Mouse (Mus musculus) heart, embryonic 16.5 days (tissue): ENCODE measurements at regions not wholly inside any gene's neighbourhood (a gene's known extent, or its start where the extent isn't known, plus 50 kb on each side); places are given as distances from the start of the nearest gene placed in this dataset.

Source experiments
- ATAC-seq: fragments of 200-750 bp; cut with Nextera tagmentation; replicated peaks from 2 replicates; pipeline ENCODE4 v1.8.0; 2017; ENCODE audit warnings: moderate number of reproducible peaks; ENCODE audit not compliant: insufficient read depth, low FRiP score; ENCODE audit errors: extremely low read depth
- H3K27ac ChIP-seq: fragments of 300-500 bp; sonication (generic); 2 replicates; pipeline ENCODE4 v1.5.1; 2014; ENCODE audit warnings: mild to moderate bottlenecking, low read length, control low read depth, moderate library complexity
- H3K27me3 ChIP-seq: fragments of 300-500 bp; sonication (generic); 2 replicates; pipeline ENCODE4 v1.6.1; 2014; ENCODE audit warnings: low read length, mixed read lengths; ENCODE audit not compliant: control insufficient read depth, insufficient read depth
- H3K36me3 ChIP-seq: fragments of 300-500 bp; sonication (generic); 2 replicates; pipeline ENCODE4 v1.6.1; 2014; ENCODE audit not compliant: control insufficient read depth, insufficient read depth
- H3K4me1 ChIP-seq: fragments of 300-500 bp; sonication (generic); 2 replicates; pipeline ENCODE4 v1.6.1; 2014; ENCODE audit warnings: low read length, mixed read lengths; ENCODE audit not compliant: control insufficient read depth, insufficient read depth
- H3K4me2 ChIP-seq: fragments of 300-500 bp; sonication (generic); 2 replicates; pipeline ENCODE4 v1.6.1; 2014; ENCODE audit warnings: low read depth, mild to moderate bottlenecking, control low read depth, low read length
- H3K4me3 ChIP-seq: fragments of 300-500 bp; sonication (generic); 2 replicates; pipeline ENCODE4 v1.5.1; 2014; ENCODE audit warnings: mild to moderate bottlenecking, control low read depth, low read length
- H3K9ac ChIP-seq: fragments of 300-500 bp; sonication (generic); 2 replicates; pipeline ENCODE4 v1.6.1; 2014; ENCODE audit warnings: low read length, control low read depth
- H3K9me3 ChIP-seq: fragments of 300-500 bp; sonication (generic); replicated peaks from 2 replicates; pipeline ENCODE4 v1.6.1; 2016; ENCODE audit warnings: low read length; ENCODE audit not compliant: control insufficient read depth
- WGBS: fragments of 180-500 bp; shearing (Covaris S2); extraction: QIAGEN DNeasy Blood & Tissue Kit; methylation state at CpG from one replicate; pipeline ENCODE4 v1.1.7; 2014; 5-methylcytosine and 5-hydroxymethylcytosine counted together

DNA sequence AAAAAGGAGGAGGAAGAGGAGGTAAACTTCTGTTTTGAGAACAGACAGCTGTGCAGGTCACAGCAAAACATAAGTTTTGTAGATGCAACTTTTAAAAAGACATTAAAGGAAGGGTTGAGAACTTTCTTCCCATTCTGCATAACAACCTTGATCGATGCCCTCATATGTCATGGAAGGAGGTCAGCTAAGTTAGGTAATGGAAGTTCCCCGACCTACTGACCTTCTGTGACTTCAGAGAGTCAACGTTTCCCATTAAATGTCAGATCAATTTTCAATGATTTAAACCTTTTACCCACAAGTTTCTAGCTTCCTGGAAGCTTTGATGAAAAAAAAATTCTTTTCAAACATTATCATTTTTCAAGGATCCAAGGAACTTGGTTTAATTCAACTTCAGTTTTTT lies 153.2 kb downstream of the Nrip1 start:
- 75% methylated on average over 3 of the region's 3 CpGs for WGBS
- H3K9ac ChIP-seq, result no peak overlapping the region
- H3K4me2 ChIP-seq, result no peak overlapping the region
- no peak for ATAC-seq
- no peak overlapping the region for H3K4me3 ChIP-seq
- H3K9me3 ChIP-seq, result no peaks in the 10 kb centered on the region
- no peaks in the 10 kb centered on the region for H3K36me3 ChIP-seq
- H3K27ac ChIP-seq, result no peak overlapping the region
- no peaks in the 10 kb centered on the region for H3K27me3 ChIP-seq
- H3K4me1 ChIP-seq, result peaks cover 2% of the 10 kb centered on the region

DNA sequence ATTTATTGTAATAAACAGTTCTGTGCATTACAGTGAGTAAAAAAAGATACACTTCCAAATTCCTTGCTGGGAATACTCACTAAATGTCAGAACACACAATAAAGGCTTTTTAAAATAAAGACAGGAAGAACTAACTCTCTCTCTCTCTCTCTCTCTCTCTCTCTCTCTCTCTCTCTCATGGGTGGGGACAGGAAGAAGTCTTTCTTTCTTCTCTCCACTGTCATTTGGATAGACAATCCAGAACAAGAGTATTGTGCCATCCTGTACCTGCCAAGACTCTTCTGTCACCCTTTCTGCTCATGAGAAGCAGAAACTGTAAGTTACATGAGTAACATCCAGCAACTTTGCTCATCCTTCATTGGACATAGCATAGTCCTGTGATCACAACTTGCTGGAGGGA lies 154.4 kb downstream of the Nrip1 start:
- Histone ChIP-seq H3K9ac (no peak overlapping the region), H3K27me3 (no peaks in the 10 kb centered on the region), H3K9me3 (no peaks in the 10 kb centered on the region), H3K27ac (no peak overlapping the region), H3K36me3 (no peaks in the 10 kb centered on the region), H3K4me2 (no peak overlapping the region), H3K4me1 (peaks cover 2% of the 10 kb centered on the region), H3K4me3 (no peak overlapping the region)
- no peak for ATAC-seq

DNA sequence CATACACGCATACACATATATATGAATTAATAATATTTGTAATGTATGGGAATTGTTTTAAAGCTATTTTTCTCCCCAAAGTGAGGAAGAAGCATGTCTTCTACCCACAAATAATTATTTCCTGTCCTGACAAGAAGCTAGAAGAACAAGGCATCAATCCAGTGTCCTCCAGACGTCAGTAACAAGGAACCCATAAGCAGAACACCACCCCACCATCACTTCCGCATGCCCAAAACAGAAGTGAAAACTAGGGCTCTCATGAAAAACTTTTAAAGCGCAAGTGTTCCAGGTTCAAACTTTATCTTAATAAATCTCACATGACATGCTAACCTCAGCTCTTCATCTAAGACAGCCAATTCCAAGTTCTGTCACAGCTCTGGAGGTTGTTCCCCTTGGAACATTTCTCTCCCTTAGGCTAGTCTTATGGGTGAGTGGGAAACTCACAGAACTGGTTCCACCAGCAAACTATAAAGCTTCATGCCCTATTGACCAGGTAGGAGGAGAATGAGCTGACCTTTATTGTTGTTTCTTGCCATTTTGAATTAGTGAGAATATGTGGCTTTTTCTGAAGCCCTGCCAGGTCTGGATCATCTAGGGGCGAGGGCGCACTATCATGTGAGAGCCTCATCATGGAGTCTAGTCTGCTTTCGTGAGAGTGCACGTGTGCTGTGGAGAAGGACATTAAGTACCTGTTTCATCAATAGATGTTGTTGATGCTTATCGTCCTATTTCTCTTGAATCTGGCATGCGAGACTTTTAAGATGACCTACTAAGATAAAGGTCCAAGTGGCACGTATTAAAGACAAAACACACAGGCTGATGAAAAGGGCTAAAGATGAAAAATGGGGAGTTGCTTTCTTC lies 155.1 kb downstream of the Nrip1 start:
- H3K36me3 ChIP-seq, result no peaks in the 10 kb centered on the region
- H3K4me3 ChIP-seq, result no peak overlapping the region
- peaks cover 2% of the 10 kb centered on the region; the same call in 1 of the 2 replicates for H3K4me1 ChIP-seq
- no peaks in the 10 kb centered on the region for H3K27me3 ChIP-seq
- ATAC-seq, result no peak
- no peak overlapping the region for H3K4me2 ChIP-seq
- no peak overlapping the region for H3K9ac ChIP-seq
- WGBS, result 85% methylated on average over 11 of the region's 11 CpGs
- H3K27ac ChIP-seq, result no peak overlapping the region
- no peaks in the 10 kb centered on the region for H3K9me3 ChIP-seq

DNA sequence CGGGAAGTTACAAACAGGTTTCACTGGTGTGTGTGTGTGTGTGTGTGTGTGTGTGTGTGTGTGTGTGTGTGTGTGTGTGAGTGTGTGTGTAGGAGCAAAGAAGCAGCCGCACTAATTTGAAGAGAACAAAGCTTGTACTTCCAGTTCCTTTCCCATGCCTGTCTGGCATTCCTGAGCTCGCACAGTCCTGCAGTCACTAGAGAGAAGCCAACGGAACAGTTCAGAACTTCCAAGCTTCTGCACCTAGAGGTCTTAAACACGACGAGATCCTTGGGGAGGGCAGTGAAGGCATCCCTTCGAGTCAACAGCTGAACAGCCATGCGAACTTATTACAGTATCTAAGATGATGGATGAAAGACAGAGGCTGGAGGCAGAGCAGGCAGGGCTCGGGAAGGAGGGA lies 157.4 kb downstream of the Nrip1 start:
- H3K9ac ChIP-seq, result no peak overlapping the region
- H3K9me3 ChIP-seq, result no peaks in the 10 kb centered on the region
- no peaks in the 10 kb centered on the region for H3K27me3 ChIP-seq
- ATAC-seq, result no peak
- H3K4me2 ChIP-seq, result peak overlapping the region; percentile 17; the same call in 1 of the 2 replicates
- H3K27ac ChIP-seq, result no peak overlapping the region
- 30% methylated on average over 8 of the region's 9 CpGs for WGBS
- peaks cover 2% of the 10 kb centered on the region; the same call in 1 of the 2 replicates for H3K4me1 ChIP-seq
- H3K4me3 ChIP-seq, result no peak overlapping the region
- no peaks in the 10 kb centered on the region for H3K36me3 ChIP-seq

DNA sequence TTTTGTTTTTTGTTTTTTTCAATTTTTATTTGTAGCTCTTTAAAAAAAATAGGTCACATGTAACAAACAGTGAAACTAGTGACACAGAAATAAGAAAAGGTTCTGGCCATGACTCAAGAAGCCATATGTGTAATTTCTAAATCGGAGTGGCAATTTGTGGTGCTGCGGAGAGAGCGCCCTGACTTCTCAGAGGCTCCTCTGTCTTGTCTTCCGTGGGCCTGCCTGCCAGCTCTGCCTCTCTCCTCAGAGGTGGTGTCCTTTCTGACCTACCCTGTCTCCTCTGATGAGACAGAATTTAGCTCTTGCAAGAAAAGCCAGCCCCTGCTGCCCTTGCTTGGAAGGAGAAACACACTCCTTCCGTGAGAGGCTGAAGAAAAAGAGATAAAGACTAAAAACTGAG lies 158.1 kb downstream of the Nrip1 start:
- H3K36me3 ChIP-seq, result no peaks in the 10 kb centered on the region
- H3K4me1 ChIP-seq, result peaks cover 2% of the 10 kb centered on the region; the same call in 1 of the 2 replicates
- H3K27ac ChIP-seq, result no peak overlapping the region
- no peak overlapping the region for H3K4me2 ChIP-seq
- no peaks in the 10 kb centered on the region for H3K27me3 ChIP-seq
- H3K9me3 ChIP-seq, result no peaks in the 10 kb centered on the region
- no peak overlapping the region for H3K4me3 ChIP-seq
- ATAC-seq, result no peak
- WGBS, result 68% methylated on average over 5 of the region's 5 CpGs
- no peak overlapping the region for H3K9ac ChIP-seq

DNA sequence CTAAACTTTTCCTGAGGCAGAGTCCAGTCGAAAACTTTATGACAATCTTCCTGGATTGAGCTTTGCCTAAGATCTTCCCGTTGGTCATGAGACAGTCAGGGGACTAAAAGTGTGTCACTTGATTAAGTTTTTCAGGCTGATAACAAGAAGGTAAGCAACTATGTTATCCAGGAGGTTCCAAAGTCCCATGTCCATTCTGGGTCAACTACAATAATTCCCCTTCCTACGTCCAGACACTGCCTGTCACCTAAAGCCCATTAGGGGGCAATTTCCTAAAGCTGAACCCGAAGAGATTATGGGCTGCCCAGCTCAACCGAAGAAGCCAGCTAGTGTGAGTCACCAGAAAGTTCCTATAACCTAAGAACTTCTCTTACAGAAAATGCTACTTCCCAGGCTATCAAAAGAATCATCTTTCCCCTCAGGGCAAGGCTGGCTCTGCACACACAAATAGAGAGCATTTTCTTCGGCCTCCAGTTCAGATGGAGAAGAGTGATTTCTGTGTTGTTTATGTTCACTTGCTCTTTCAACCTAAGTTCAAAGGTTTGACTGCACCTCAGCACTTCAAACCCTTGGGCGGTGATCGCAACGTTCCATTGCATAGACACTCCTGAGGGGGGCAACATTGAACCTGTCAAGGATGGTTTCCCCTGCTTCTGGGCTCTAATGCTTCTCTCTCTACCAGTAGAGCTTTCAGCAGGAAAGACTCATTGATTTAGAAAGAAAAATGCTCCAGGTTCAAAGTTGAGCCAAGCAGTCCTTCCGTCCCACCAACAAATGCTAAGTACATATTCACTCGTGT lies 171.7 kb downstream of the Nrip1 start:
- no peak for ATAC-seq
- Histone ChIP-seq H3K27ac (no peak overlapping the region), H3K9me3 (no peaks in the 10 kb centered on the region), H3K4me1 (no peaks in the 10 kb centered on the region), H3K27me3 (no peaks in the 10 kb centered on the region), H3K36me3 (no peaks in the 10 kb centered on the region), H3K4me3 (no peak overlapping the region), H3K9ac (no peak overlapping the region), H3K4me2 (no peak overlapping the region)
- WGBS, result 40% methylated on average over 11 of the region's 11 CpGs

DNA sequence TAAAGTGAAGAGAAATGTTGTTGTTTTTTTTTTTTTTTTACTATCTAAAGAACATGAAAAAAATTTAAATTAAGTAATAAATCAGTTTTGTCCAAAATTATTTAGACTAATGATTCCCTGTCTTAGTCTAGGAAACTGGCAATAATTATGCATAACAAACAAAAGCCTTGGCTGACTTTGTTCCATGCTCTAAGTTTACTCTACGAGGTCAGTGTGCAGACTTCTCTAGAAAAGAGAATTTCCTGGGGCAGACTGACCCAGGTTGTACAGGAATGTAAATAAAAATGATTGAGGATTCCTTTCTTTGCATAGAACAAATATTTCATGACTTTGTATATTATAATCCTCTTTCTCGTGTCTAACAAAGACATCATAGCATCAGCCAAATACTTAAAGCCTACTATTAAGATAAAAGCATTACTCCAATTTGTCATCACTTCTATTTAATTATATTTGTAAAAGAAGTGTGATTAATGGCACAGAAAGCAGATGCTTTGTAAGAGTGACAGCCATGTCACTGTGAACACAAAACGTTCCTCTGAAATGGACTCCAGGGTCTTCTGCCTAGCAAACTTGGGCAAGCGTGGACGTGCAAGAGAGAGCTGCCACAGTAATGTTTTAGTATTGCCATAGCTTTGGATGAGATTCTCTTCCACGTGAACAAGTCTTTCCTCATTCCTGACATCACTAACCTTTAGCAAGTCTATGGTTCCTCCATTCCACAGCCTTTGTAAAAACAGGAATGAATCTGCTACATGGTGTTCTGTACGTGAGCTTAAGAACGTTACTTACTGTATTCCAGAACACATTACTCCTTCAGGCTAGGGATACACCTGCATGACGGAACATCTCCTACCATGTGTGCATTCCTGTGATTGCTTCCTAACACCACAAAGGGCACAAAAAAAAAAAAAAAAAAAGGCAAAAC lies 172.6 kb downstream of the Nrip1 start:
- no peaks in the 10 kb centered on the region for H3K9me3 ChIP-seq
- WGBS, result 67% methylated on average over 9 of the region's 9 CpGs
- no peaks in the 10 kb centered on the region for H3K36me3 ChIP-seq
- no peak for ATAC-seq
- no peak overlapping the region for H3K9ac ChIP-seq
- no peaks in the 10 kb centered on the region for H3K4me1 ChIP-seq
- no peak overlapping the region for H3K4me2 ChIP-seq
- no peak overlapping the region for H3K4me3 ChIP-seq
- no peaks in the 10 kb centered on the region for H3K27me3 ChIP-seq
- no peak overlapping the region for H3K27ac ChIP-seq

DNA sequence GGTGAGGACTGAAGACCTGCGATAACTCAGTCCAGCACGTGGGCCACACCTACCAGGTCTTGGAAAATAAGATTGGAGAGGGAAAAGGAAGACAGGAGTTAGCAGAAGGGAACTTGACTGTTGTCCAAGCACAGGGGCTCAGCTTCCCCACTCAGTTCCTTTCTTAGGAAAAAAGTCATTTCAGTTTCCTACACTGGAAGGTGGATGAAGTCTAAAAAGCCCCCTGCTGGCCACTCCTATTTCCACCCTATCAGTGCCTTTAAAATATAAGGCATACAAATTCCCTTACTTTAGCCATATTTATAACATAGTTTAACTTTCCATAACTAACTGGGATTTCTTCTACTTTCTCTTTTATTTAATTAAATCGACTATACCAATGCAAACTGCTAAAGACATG lies 173.4 kb downstream of the Nrip1 start:
- H3K4me1 ChIP-seq, result no peaks in the 10 kb centered on the region
- no peak overlapping the region for H3K4me2 ChIP-seq
- H3K9me3 ChIP-seq, result no peaks in the 10 kb centered on the region
- ATAC-seq, result no peak; the same call in 1 of the 2 replicates
- no peaks in the 10 kb centered on the region for H3K36me3 ChIP-seq
- H3K9ac ChIP-seq, result no peak overlapping the region
- WGBS, result 63% methylated on average over 3 of the region's 3 CpGs
- H3K27ac ChIP-seq, result no peak overlapping the region
- no peaks in the 10 kb centered on the region for H3K27me3 ChIP-seq
- H3K4me3 ChIP-seq, result no peak overlapping the region
